Mouse (Mus musculus): ENCODE measurements around the gene Epb41l2. TPM values are rescaled to one million over a fixed set of nuclear protein-coding genes. Genes with fewer than 3 reads are reported as not detected.

Gene Epb41l2
- total RNA-seq, 2 experiments from 2014 or later: 91.3 to 92.8 TPM

GRCm38 (mm10) chr10:25462669-25463068 lies 103.1 kb downstream of the Epb41l2 start:
- intact Hi-C loops (cut with DNase I): no loop called here
- DNase-seq: no peak

GRCm38 (mm10) chr10:25466493-25466892 lies 106.9 kb downstream of the Epb41l2 start:
- intact Hi-C loops (cut with DNase I): no loop called here
- DNase-seq: no peak

- DNase-seq: no peak
- intact Hi-C loops (cut with DNase I): no loop called here
Observed at GRCm38 (mm10) chr10:25471944-25472343, 112.3 kb downstream of the Epb41l2 start.

- intact Hi-C loops (cut with DNase I): no loop called here
- DNase-seq: no peak
Observed at GRCm38 (mm10) chr10:25479716-25480115, 120.1 kb downstream of the Epb41l2 start.

GRCm38 (mm10) chr10:25482791-25483190 lies 123.2 kb downstream of the Epb41l2 start:
- intact Hi-C loops (cut with DNase I): no loop called here
- no peak for DNase-seq

- peak; percentile 79 to 85 for DNase-seq
- intact Hi-C loops (cut with DNase I): loop anchor here (1.0 to 5.0 kb wide), 2 partner anchors 126 to 220 kb away; no protein-coding TSS in a partner anchor
Observed at GRCm38 (mm10) chr10:25488456-25488855, 128.9 kb downstream of the Epb41l2 start.

- intact Hi-C loops (cut with DNase I): no loop called here
- peak in 1 of 2 experiments; percentile 22 for DNase-seq
Observed at GRCm38 (mm10) chr10:25499323-25500071, 139.9 kb downstream of the Epb41l2 start.

- intact Hi-C loops (cut with DNase I): no loop called here
- DNase-seq: no peak
Observed at GRCm38 (mm10) chr10:25503250-25503649, 143.7 kb downstream of the Epb41l2 start.

GRCm38 (mm10) chr10:25513821-25514220 lies 154.2 kb downstream of the Epb41l2 start:
- DNase-seq: no peak

GRCm38 (mm10) chr10:25519954-25520353 lies 160.4 kb downstream of the Epb41l2 start:
- no peak for DNase-seq
- intact Hi-C loops (cut with DNase I): no loop called here

More at GRCm38 (mm10) chr10:25513821-25514220, 154.2 kb downstream of the Epb41l2 start:
- intact Hi-C loops (cut with DNase I): no loop called here

GRCm38 (mm10) chr10:25520428-25520827 lies 160.8 kb downstream of the Epb41l2 start:
- intact Hi-C loops (cut with DNase I): no loop called here
- peak; percentile 37 to 54 for DNase-seq

GRCm38 (mm10) chr10:25523727-25524126 lies 164.1 kb downstream of the Epb41l2 start:
- intact Hi-C loops (cut with DNase I): no loop called here
- no peak for DNase-seq

- intact Hi-C loops (cut with DNase I): no loop called here
- DNase-seq: no peak
Observed at GRCm38 (mm10) chr10:25526156-25526555, 166.6 kb downstream of the Epb41l2 start.

- no peak for DNase-seq
- intact Hi-C loops (cut with DNase I): no loop called here
Observed at GRCm38 (mm10) chr10:25526622-25527021, 167.0 kb downstream of the Epb41l2 start.

GRCm38 (mm10) chr10:25527126-25527525 lies 167.5 kb downstream of the Epb41l2 start:
- intact Hi-C loops (cut with DNase I): no loop called here
- peak in 1 of 2 experiments; percentile 40 for DNase-seq

GRCm38 (mm10) chr10:25531335-25531734 lies 171.7 kb downstream of the Epb41l2 start:
- no peak for DNase-seq
- intact Hi-C loops (cut with DNase I): loop anchor here (10.0 kb wide), 1 partner anchor 813 kb away; no protein-coding TSS in a partner anchor

GRCm38 (mm10) chr10:25533105-25533504 lies 173.5 kb downstream of the Epb41l2 start:
- intact Hi-C loops (cut with DNase I): loop anchor here (10.0 kb wide), 1 partner anchor 812 kb away; no protein-coding TSS in a partner anchor
- no peak for DNase-seq

GRCm38 (mm10) chr10:25533513-25534246 lies 174.1 kb downstream of the Epb41l2 start:
- no peak for DNase-seq
- intact Hi-C loops (cut with DNase I): loop anchor here (10.0 kb wide), 1 partner anchor 811 kb away; no protein-coding TSS in a partner anchor

- DNase-seq: no peak
- intact Hi-C loops (cut with DNase I): loop anchor here (10.0 kb wide), 1 partner anchor 810 kb away; no protein-coding TSS in a partner anchor
Observed at GRCm38 (mm10) chr10:25534467-25534866, 174.9 kb downstream of the Epb41l2 start.

GRCm38 (mm10) chr10:25535891-25536331 lies 176.3 kb downstream of the Epb41l2 start, which contains the start of gene Smlr1:
TSS of gene Smlr1 (minus strand) at chr10:25536267.
- no peak for DNase-seq
- intact Hi-C loops (cut with DNase I): loop anchor here (5.0 to 10.0 kb wide), 2 partner anchors 601 to 809 kb away; no protein-coding TSS in a partner anchor

GRCm38 (mm10) chr10:25536621-25537020 lies 177.0 kb downstream of the Epb41l2 start:
- DNase-seq: no peak
- intact Hi-C loops (cut with DNase I): loop anchor here (5.0 to 10.0 kb wide), 2 partner anchors 601 to 808 kb away; no protein-coding TSS in a partner anchor

All from heart, postnatal 10 days (tissue).